Mouse (Mus musculus) natural killer cell, adult 2 months (primary cell): ENCODE data around the gene Dhrs1.

Experiments
- DNase-seq, 2 experiments: peaks; one replicate each; pipeline ENCODE4 v3.0.0; 2022; ENCODE audit warnings: low spot score in 2 of 2

Gene Dhrs1

DNA sequence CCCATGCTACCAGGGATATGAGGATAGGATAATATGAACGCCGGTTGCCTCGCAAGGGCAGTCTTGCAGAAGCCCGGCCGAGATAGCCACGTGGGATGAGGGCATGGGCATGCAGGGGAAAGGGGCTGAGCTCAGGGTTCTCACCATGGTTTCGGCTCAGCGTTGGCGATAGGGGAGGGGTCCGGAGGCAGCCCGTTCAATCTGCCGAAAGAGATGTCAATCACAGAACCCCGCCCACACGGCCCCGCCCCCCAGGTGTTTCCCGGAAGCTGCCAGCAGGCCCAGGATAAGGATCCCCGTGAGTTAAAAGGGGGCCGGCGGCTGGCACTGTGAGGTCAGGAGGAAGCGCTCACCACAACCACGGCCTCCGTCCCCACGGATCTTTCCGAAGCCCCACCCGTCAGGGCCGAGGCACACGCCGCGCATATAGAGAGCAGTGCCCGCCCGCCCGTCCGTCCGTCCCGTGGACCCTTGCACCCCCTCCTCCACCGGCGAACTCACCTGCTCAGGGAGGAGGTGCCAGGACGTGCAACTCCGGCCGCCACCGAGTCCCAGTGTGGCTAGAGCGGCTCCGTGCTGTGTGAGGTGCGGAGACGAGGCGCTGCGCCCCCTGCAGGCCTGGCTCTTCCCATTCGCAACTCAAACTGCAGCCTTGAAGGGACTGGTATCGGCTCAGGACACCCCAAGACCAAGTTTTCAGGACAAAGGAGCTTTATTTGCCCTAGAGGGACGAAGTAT, 23.6 kb downstream of the Dhrs1 start, which contains the start of gene Rabggta:
Gene Rabggta, minus strand, starts transcription at position 564 of the 738 bp plus-strand sequence.
- DNase-seq = peak; percentile 88 to 94

DNA sequence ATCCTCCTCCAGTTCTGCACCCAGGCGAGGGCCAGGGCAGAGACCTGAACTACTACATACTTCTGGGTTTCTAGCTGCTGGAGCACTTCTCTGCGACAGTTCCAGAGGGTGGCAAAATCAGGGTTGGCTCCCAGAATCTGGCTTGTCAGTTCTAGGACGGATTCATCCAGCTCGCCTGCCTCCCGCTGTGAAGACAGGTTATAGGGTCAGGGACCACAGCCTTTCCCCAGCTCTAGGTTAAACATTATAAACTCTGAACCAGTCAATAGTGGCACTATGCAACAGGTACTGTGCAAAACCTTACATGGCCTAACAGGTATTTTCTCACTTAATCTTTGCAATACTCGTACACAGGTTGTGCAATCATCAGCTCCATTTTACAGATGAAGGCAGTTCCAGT, 24.4 kb downstream of the Dhrs1 start:
- DNase-seq = no peak

DNA sequence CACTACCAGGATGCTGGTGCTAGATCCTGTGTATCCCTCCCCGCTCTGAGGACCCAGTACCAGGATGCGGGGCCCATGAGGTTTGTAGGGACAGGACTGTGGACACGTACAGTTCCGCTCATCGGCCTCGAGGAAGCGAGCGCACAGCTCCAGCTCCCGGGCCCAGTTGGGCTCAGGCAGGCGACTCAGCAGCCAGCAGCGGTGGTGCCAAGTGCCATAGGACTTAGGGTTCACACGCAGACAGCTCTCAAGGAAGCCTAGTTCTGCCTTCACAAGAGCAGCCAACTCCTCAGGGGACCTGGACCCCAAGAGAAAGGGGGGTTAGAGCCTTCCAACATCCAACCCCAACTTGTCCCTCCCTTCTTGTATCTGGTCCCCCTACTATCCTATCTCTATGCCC, 24.8 kb downstream of the Dhrs1 start:
- no peak for DNase-seq

DNA sequence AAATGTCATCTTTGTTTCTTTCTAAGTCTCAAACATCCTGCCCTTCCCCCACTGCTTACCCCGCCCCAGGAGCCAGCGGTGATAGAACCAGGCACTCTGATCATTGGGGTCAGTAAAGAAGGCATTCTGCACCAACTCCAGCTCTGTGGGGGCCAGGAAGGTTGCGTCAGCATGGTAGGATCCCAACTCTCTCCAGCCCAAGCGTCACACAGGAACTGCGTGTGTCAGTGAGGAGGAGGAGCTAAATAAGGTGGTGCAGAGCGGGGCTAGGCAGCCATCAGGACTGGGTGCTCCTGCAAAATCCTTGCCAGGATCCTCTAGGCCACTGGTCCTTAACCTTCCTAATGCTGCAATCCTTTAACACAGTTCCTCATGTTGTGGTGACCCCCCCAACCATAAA, 25.8 kb downstream of the Dhrs1 start:
- no peak for DNase-seq

DNA sequence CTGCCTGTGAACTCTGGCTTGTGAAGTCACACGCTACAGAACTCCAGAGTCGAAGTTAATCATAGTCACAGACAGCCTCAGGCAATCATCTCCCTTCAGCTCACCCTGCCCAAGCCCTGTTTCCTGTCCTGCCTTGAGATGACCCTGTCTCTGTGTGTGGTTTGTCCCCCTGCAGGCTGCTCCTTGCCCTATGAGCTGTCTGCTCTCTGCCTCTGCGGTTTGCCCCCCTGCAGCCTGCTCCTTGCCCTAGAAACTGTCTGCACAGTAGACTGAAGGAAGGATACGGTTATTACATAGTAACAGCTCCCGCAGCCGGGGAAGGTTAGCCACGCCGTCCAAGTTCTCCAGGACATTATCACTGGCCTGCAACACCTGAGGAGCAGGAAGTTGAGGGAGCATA, 28.6 kb downstream of the Dhrs1 start:
- no peak for DNase-seq

DNA sequence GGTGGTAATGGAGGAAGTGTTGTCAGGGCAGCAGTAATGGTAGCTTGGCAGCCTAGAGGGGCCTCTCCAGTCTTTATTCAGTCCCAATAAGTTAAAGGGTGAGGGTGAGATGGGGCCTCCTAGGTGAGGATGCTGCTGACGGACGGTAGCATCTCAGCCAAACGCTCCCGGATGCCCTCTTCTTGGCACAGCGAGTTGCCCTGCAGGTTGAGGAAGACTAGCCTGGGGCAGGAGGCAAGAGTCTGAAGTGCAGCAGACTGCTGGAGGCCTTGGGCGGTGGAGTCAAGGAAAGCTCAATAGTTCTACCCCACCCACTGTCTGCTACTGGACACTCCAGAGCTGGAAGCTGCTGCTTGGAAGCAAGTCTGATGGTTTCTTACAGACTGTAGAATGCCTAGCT, 29.2 kb downstream of the Dhrs1 start:
- no peak for DNase-seq

DNA sequence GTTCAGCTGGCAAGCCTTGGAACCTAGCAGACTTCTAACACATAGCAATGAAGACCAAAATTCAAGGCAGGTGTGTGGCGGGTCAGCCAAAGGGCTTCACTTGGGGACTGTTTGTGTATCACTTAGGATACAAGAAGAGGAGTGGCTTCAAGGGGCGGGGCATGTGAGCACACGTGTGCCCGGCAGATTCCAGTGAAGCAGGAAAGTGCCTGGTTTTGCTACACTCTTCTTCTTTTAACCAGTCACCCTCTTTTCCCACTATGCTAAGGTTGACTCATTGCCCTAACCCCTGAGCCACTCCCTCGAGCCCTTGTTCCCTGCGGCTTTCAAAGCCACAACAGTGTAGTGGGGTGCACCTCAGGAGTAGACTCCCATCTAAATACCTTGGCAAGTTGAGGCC, 30.6 kb downstream of the Dhrs1 start:
- no peak for DNase-seq

DNA sequence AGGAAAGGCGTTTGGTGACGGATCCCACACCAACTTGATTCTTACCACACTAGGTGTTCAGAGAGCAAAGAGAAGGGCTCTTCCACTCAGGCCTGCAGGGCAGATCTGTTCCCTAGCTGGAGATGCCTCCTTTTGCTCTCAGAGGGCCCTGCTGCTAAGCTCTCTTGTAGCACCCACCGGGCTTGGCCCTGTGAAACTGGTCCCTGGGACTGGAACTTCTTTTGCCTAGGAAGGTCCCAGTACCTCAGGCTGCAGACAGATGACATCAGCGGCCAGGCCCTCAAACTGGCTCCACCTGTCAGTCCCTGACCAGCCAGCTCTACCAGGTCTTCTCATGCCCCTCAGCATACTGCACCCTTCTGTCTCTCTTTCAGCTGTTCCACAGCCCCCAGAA, 31.8 kb downstream of the Dhrs1 start, which contains the start of gene Tgm1:
Gene Tgm1, minus strand, starts transcription at position 198 of the 394 bp plus-strand sequence.
- no peak for DNase-seq

DNA sequence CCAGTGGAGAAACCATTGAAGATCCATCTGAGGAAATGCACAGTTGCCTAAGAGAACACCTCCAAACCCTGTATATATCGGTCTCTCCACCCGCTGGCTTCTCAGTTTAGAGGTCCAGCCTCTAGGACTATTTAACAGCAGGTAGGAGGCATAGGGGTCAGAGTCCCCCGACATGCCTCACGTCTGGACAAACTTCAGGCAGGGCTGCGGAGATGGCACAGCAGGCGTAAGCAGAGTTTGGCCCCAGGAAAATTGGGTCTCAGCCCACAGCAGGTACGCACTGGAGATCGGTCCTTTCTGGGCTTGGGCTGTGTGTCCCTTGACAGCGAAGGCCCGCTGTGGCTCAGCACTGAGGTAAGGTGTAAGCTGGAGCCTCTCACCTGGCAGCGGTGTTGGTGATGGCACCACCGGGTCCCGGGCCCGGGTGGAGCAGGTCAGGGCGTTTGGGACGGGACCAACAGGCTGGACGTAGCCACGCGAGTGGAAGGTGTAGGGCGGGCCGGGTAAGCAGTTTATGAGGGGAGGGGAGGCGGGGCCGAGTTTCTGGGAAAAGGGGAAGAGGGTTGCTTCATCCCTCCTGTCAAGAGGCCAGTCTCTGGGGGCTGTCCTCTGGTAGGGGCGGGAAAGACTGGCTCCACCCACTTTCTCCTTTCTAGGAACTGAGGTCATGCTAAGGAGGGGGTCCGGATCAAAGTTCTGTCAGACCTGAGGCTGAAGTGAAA, 32.3 kb downstream of the Dhrs1 start:
- no peak for DNase-seq

DNA sequence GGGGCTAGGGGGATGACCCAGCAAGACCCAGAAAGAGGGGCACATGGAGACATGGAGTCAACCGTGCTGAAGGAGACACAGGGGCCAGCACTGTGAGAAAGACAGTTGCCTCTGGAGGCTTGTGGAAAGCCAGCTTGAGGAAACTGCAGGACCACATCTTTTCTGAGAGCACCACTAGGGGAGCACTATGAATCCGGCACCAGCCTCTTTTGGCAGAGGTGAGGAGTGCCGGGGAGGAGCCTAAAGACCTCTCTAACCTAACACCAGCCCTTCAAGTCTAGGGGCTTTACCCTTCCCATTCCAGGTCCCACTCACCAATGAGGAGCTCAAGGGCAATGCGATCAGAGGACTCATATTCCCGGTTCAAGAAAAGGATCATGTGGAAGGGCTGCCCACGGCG, 33.7 kb downstream of the Dhrs1 start:
- DNase-seq = no peak

DNA sequence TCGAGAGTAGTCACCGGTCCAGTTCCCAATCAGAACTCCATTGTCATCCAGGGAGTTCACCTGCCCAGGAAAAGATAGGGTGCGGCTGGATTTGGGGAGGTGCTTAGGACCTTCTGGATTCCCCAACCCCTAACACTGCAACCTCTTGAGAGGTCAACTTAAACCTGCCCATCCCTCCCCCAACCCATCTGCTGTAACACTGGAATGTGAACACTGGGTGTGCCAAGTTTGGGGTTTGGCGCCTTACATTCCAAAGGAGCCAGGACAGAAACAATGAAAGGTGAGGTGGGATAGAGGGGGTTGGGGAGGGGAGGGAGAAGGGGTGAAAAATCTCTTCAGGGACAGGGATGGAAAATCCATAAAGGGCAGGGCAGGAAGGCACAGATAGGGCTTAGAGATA, 36.0 kb downstream of the Dhrs1 start:
- DNase-seq = no peak

DNA sequence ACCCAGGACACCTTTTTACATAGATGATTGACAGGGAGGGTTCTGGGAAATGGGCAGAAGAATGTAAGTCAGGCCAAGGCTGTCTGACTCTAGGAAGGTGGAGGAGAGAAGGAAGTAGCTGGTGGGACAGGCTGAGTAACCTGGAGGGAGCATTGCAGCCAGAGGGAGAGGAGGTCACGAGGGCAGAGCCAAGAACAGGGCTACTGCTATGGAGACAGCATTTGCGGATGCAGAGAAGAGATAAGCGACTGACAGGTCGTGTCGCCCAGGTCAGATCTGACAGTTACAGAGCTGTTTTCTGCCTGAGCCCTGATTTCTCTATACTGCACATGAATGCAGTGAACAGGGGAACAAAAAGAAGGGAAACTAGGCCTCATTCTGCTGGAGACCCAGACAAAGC, 38.1 kb downstream of the Dhrs1 start:
- DNase-seq = no peak

DNA sequence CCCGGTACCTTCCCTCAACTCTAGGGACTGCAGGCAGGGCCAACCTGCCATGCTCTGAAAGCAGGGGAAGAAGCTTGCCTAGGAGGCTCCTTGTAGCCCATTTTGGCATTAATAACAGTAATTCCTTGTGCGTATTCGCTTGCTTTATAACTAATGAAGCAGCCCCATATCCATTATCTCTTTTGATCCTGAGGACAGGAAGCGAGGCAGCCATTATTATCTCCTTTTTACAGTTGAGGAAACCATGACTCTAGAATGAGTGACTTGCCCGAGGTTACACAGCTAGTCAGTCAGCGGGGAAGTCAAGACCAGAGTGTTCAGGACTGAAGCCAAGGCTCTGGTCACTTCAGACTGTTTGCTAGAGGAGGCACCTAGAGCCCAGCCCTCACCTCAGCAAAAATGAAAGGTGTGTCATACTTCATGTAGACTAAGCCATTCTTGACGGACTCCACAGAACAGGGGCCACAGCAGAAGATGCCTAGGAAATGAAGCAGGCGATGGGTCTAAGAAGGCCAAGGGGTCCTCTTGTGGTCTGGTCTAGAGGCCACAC, 39.4 kb downstream of the Dhrs1 start:
- DNase-seq = no peak

DNA sequence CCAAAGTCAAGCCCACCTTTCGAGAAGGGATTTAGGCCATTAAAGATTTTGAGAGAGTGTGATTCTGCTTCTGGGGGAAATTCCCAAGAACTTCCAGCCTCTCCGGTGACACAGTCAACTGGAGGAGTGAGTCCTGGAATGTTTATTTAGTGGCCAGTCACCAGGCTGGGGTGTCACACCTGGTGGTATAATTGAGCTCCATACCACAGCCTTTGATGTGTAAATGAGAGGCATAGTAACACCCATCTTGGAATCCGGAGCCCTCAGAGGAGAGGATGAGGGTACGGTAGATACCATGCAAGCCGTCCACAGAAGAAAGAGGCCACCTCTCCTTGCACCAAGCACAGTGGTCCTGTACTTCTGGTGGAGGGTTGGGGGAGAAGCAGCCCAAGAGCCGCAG, 42.7 kb downstream of the Dhrs1 start:
- no peak for DNase-seq

DNA sequence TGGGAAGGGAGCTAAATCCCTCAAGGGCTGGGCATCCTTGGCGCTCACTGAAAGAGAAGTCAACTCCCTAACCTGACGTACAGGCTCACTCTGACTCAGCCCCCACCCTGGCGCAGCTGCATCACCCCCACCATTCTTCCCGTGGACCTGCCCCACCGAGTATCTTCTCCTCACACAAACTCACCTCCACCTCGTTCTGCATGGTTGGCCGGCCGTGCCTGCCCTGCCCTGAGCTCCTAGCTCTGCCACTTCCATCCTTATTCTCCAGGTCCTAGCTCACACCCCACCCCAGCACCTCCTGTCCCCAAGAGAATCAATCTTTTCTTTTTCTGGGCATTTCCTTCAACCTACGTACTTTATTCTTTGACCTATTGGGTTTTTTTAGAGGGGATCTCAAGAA, 44.4 kb downstream of the Dhrs1 start:
- DNase-seq = no peak

DNA sequence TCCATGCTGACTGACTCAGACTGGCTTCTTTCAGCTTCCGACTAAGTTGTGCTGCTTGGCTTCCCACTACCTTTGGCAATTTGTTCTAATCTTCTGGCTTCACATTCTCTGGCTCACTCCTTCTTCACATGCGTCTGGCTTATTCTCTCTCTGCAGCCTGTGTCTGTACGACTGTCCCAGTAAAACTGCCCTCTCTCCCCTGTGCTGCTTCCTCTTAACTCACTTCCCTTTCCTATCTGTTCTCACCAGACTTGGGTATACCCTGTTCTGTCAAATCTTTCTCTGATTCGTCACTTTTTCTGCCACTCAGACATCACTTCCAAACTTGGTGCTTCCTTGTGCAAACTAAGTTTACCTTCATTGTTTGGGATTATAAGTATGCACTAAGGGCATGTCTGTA, 48.3 kb downstream of the Dhrs1 start:
- no peak for DNase-seq

DNA sequence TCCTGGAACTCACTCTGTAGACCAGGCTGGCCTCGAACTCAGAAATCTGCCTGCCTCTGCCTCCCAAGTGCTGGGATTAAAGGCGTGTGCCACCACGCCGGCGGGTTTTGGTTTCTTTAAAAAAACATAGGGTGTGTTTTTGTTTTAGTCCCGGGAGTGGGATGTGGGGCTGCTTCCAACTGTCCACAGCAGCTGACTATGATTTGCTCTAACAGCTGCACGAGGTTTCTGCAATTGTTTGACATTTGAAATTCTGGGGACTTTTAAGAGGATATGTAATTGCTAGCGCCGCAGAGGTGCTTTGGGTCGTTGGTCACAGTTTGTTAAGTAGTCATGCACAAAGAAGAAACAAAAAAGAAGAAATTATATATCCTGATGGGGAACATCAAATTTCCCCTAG, 56.1 kb downstream of the Dhrs1 start:
- no peak for DNase-seq
